Mouse (Mus musculus) heart, embryonic 11.5 days (tissue): ENCODE data around the gene Gm45837. TPM values are rescaled to one million over a fixed set of nuclear protein-coding genes. Genes with fewer than 3 reads are reported as not detected.

ENCODE experiments used
- ATAC-seq: fragments of 200-750 bp; cut with Nextera tagmentation; replicated peaks from 2 replicates; pipeline ENCODE4 v1.8.0; 2017; ENCODE audit warnings: moderate library complexity; ENCODE audit not compliant: insufficient number of reproducible peaks, low FRiP score, low TSS enrichment
- H3K27ac ChIP-seq: fragments of 300-500 bp; sonication (generic); 2 replicates; pipeline ENCODE4 v1.5.1; 2014; ENCODE audit warnings: mild to moderate bottlenecking, low read depth, low read length
- H3K27me3 ChIP-seq: fragments of 300-500 bp; sonication (generic); 2 replicates; pipeline ENCODE4 v1.6.1; 2014; ENCODE audit warnings: mild to moderate bottlenecking, low read length, mixed read lengths; ENCODE audit not compliant: control insufficient read depth, insufficient read depth
- H3K36me3 ChIP-seq: fragments of 300-500 bp; sonication (generic); 2 replicates; pipeline ENCODE4 v1.6.1; 2014; ENCODE audit warnings: mild to moderate bottlenecking, low read length, moderate library complexity, mixed read lengths; ENCODE audit not compliant: control insufficient read depth, insufficient read depth
- H3K4me1 ChIP-seq: fragments of 300-500 bp; sonication (generic); 2 replicates; pipeline ENCODE4 v1.6.1; 2014; ENCODE audit warnings: low read length; ENCODE audit not compliant: control insufficient read depth, insufficient read depth
- H3K4me2 ChIP-seq: fragments of 300-500 bp; sonication (generic); 2 replicates; pipeline ENCODE4 v1.6.1; 2014; ENCODE audit warnings: mild to moderate bottlenecking, moderate library complexity
- H3K4me3 ChIP-seq: fragments of 300-500 bp; sonication (generic); 2 replicates; pipeline ENCODE4 v1.5.1; 2014; ENCODE audit warnings: low read depth, low read length
- H3K9ac ChIP-seq: fragments of 300-500 bp; sonication (generic); 2 replicates; pipeline ENCODE4 v1.6.1; 2014; ENCODE audit warnings: mild to moderate bottlenecking, low read depth, low read length, moderate library complexity
- H3K9me3 ChIP-seq: fragments of 300-500 bp; sonication (generic); replicated peaks from 2 replicates; pipeline ENCODE4 v1.6.1; 2016; ENCODE audit warnings: low read length; ENCODE audit not compliant: control insufficient read depth
- WGBS: fragments of 180-500 bp; shearing (Covaris S2); extraction: QIAGEN DNeasy Blood & Tissue Kit; methylation state at CpG from one replicate; pipeline ENCODE4 v1.1.7; 2014; ENCODE audit not compliant: insufficient replicate concordance; 5-methylcytosine and 5-hydroxymethylcytosine counted together
- polyA plus RNA-seq: library from polyadenylated mRNA; unstranded; fragments of >200 nt; fragmentation: Nextera tagmentation; extraction: Ambion mirVana; gene quantifications from 2 replicates; pipeline ENCODE4 v1.2.1, GENCODE M21; 2014

The Gm45837 gene
- polyA plus RNA-seq, 1 experiment from 2014 or later: not detected

DNA sequence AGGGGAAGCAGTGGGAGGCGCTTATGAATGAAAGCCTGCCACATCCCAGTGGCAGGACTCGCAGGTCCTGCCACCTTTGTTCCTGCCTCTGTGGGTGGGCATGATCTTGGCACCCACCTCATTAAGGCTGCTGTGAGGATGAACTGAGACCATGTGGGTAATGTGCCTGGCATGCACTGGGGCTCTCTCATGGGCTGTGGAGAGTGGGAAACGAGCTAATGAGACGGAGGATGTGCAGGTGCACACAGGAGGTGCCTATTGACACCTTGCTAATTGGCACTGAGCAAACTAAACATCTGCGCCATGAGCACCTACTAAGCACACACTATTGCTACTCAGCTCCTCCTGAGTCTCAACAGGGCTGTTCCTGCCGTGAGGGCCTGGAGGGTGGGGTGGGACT, 24.4 kb downstream of the Gm45837 start:
- H3K9me3 ChIP-seq: no peaks in the 10 kb centered on the region
- no peaks in the 10 kb centered on the region for H3K36me3 ChIP-seq
- no peak overlapping the region for H3K4me2 ChIP-seq
- 62% methylated on average over 6 of the region's 6 CpGs for WGBS
- no peak for ATAC-seq
- no peak overlapping the region for H3K27ac ChIP-seq
- no peaks in the 10 kb centered on the region for H3K4me1 ChIP-seq
- H3K9ac ChIP-seq: no peak overlapping the region
- H3K27me3 ChIP-seq: 0 out of 2 replicates have a peak, but pooled peaks cover 6% of the 10 kb centered on the region
- H3K4me3 ChIP-seq: no peak overlapping the region

DNA sequence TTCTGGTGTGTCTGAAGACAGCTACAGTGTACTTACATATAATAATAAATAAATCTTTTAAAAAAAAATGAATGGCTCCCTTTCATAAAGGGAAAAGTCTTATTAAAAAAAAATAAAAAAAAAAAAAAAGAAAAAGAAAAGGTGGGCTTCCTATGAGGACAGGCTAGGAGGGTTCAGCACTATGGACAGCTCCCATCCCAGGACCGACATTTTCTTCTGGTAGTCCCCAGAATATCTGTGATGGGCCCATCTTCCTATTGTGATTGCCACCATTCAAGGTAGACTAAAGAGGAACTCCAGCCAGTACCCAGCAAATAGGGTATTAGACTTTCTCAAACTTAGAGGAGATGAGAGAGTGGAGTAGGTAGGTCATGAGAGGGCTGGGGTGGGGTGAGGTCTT, 27.2 kb downstream of the Gm45837 start:
- no peak overlapping the region for H3K4me3 ChIP-seq
- WGBS: 10% methylated on average over 1 of the region's 1 CpGs
- H3K4me2 ChIP-seq: no peak overlapping the region
- H3K9ac ChIP-seq: no peak overlapping the region
- H3K27me3 ChIP-seq: peaks cover 10% of the 10 kb centered on the region
- H3K9me3 ChIP-seq: no peaks in the 10 kb centered on the region
- H3K27ac ChIP-seq: no peak overlapping the region
- H3K36me3 ChIP-seq: no peaks in the 10 kb centered on the region
- no peak for ATAC-seq
- H3K4me1 ChIP-seq: no peaks in the 10 kb centered on the region

DNA sequence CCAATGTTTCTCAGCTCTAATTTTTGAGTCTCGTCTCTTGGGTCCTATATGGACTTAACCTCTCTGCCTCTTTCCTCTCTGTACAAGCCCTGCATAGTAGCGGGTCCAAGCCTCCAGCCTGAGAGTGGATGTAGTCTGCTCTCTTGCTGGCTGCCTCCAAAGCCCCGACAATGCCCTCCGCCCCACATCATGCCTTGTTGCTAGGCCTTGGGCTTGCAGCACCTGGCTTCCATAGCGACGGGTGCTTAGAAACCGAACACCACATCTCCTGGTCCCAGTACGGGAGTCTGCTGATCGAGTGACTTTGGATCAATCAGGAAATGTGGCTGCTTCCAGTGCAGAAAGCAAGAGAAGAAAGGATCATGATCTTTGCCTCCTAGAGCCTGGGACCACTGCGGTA, 32.4 kb downstream of the Gm45837 start:
- Histone ChIP-seq H3K9ac (no peak overlapping the region), H3K27me3 (peaks cover 26% of the 10 kb centered on the region), H3K4me3 (no peak overlapping the region), H3K36me3 (no peaks in the 10 kb centered on the region), H3K4me2 (no peak overlapping the region), H3K9me3 (no peaks in the 10 kb centered on the region), H3K4me1 (no peaks in the 10 kb centered on the region), H3K27ac (no peak overlapping the region)
- ATAC-seq: no peak
- 74% methylated on average over 10 of the region's 10 CpGs for WGBS

DNA sequence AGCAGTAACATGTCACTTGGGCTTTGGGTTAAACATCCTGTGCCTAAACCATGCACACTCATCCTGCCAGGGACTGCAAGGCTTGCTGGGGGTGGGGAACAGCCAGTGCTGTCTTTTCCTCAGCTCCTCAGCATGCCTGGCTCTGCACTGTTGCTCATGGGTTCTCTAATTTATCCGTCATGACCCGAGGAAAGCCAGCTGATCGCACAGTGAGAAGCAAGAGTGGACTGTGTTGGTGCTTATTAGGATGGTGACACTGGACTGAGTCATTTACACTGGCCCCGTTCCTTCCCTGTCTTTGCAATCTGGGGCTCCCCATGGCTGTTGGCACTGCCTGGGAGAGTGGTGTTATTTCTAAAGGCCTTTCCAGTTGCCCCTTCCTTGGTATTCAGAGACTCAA, 33.5 kb downstream of the Gm45837 start:
- peaks cover 30% of the 10 kb centered on the region for H3K27me3 ChIP-seq
- no peaks in the 10 kb centered on the region for H3K36me3 ChIP-seq
- no peak overlapping the region for H3K4me3 ChIP-seq
- no peak for ATAC-seq
- H3K9ac ChIP-seq: no peak overlapping the region
- no peaks in the 10 kb centered on the region for H3K4me1 ChIP-seq
- H3K9me3 ChIP-seq: no peaks in the 10 kb centered on the region
- H3K27ac ChIP-seq: no peak overlapping the region
- H3K4me2 ChIP-seq: no peak overlapping the region
- WGBS: 76% methylated on average over 4 of the region's 4 CpGs

DNA sequence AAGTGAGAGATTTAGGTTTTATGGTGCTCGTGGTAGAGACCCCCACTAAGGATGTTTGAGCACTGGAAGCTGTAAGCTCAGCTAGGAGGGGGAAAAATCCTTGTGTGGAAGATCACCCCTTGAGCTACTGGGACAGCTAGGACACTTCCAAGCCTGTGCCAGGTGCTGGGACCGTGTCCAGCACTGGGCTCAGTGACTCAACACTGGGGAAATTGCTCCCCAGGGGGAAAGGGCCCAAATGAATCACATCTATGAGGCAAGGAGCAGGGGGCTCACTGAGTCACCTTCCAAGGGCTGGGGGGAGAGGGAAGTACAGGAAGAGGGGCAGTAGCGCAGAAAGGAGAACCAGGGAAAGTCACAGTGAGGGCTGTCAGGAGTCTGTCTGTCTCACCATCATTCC, 39.2 kb downstream of the Gm45837 start:
- ATAC-seq: no peak
- Histone ChIP-seq H3K27ac (no peak overlapping the region), H3K27me3 (peaks cover 36% of the 10 kb centered on the region), H3K4me3 (no peak overlapping the region), H3K4me1 (no peaks in the 10 kb centered on the region), H3K9ac (no peak overlapping the region), H3K4me2 (no peak overlapping the region), H3K36me3 (no peaks in the 10 kb centered on the region), H3K9me3 (no peaks in the 10 kb centered on the region)
- WGBS: 40% methylated on average over 3 of the region's 3 CpGs

DNA sequence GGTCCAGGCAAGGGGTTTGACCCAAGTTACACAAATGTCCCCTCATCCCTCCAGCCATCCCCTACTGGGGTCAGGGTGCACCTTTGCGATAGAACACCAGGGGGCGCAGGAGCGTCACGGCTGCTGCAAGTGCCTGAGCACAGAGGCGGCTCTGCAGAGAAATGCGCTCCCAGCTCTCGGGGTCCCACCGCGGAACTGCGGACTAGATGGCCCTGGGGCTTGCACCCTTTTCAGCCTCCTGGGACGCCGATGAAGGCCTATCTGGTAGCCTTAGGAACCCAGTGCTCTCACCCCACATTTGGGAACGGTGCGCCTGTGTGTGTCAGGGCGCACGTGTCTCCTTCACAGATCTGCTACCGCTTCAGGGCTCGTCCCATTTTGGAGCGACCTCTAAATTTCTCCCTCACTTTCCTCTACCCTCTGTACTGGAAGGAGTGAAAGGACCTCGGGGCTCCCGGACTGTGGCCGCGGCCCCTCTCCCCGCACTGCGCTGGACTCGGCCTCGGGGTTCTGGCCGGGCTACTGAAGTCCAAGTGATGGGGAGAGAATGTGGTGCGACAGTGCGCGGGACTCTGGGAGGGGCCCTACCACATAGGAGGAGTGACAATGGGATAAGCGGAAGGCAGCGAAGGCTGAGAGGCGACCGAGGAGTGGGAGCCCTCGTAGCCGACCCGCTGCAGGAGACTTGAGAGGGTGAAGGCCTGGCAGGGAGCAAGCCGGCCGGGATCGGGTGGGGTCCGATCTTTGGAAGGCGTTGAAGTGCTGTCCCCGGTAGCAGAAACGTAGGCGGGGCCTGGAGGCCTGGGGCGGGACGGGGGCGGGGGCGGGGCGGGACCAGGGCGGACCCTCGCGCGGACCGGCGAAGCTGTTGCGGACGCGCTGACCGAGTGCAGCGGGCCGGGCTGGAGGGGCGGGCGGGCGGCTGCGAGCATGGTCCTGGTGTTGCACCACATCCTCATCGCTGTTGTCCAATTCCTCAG, 40.0 kb downstream of the Gm45837 start:
- Histone ChIP-seq H3K4me1 (no peaks in the 10 kb centered on the region), H3K27ac (no peak overlapping the region), H3K4me2 (peak overlapping the region; percentile 97), H3K9me3 (no peaks in the 10 kb centered on the region), H3K36me3 (no peaks in the 10 kb centered on the region), H3K9ac (peak overlapping the region; percentile 56; the same call in 1 of the 2 replicates), H3K4me3 (peak overlapping the region; percentile 57), H3K27me3 (peaks cover 39% of the 10 kb centered on the region)
- WGBS: under 1% methylated on average over 66 of the region's 68 CpGs
- peak; percentile 56 for ATAC-seq

DNA sequence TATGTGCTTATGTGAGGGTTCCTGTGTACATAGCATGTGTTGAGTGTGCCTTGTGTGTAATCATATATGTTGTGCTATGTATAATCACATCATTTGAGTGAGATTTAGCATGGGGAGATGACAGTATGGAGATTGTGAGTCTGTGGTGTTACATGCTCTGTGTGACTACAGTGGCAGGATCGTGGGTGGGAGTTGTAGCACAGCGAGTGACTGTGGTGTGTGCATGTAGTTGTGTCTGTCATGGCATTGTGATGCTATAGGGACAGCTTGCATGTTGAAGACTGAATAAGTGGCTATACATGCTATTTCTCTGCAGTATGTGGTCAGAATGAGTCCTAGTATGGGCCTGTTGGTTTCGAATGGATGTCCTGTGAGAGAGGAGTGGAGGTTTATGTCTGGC, 42.0 kb downstream of the Gm45837 start:
- Histone ChIP-seq H3K27me3 (peaks cover 35% of the 10 kb centered on the region), H3K4me3 (no peak overlapping the region), H3K27ac (no peak overlapping the region)

DNA sequence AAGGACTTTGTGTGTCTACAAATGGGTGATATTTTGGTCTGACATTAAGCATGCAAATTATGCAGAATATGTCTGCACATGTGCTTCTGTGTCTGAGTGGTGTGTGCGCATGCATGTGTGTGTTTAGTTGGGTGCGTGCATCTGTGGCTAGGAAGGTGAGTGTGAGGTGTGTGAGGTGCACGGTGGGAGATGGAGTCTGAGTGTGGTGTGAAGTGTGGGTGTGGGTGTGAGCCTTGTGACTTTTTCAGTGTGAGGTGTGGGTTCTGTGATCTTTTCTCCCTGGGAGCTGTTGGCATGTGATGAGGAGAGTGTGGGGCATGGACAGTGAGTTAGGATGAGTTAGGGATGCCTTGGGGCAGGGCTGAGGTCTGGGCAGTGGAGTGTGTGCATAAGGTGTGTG, 42.6 kb downstream of the Gm45837 start:
- ATAC-seq: no peak
- H3K4me1 ChIP-seq: no peaks in the 10 kb centered on the region
- 83% methylated on average over 3 of the region's 3 CpGs for WGBS
- no peak overlapping the region for H3K27ac ChIP-seq
- no peaks in the 10 kb centered on the region for H3K36me3 ChIP-seq
- no peak overlapping the region for H3K9ac ChIP-seq
- H3K4me3 ChIP-seq: no peak overlapping the region
- H3K27me3 ChIP-seq: peaks cover 33% of the 10 kb centered on the region
- H3K4me2 ChIP-seq: peak overlapping the region; percentile 16
- no peaks in the 10 kb centered on the region for H3K9me3 ChIP-seq

More for the DNA sequence above, 42.0 kb downstream of the Gm45837 start:
- no peak for ATAC-seq
- Histone ChIP-seq H3K36me3 (no peaks in the 10 kb centered on the region), H3K4me1 (no peaks in the 10 kb centered on the region), H3K9ac (no peak overlapping the region), H3K4me2 (no peak overlapping the region), H3K9me3 (no peaks in the 10 kb centered on the region)
- WGBS: 79% methylated on average over 3 of the region's 3 CpGs

DNA sequence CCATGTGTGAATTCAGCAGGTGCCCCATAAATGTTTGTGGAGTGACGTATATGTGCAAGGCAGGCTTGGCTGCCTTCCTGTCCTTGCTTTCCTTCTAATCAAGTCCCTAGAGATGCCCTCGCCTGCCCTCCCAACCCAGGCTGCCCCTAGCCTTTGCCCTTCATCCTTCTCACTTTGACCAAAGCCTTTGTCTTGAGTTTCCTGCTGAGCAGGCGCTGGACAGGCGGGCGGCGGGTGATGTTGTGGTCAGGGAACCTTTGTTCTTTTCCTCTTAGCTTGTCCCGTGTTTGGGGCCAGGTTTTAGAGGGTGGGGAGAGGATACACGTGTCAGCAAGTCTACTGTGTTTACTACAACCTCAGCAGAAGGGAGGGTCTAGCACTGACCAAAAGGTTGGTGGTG, 43.0 kb downstream of the Gm45837 start:
- H3K4me3 ChIP-seq: no peak overlapping the region
- H3K27me3 ChIP-seq: peaks cover 34% of the 10 kb centered on the region
- H3K36me3 ChIP-seq: no peaks in the 10 kb centered on the region
- H3K4me2 ChIP-seq: no peak overlapping the region
- no peak overlapping the region for H3K27ac ChIP-seq
- no peaks in the 10 kb centered on the region for H3K4me1 ChIP-seq
- no peak overlapping the region for H3K9ac ChIP-seq
- no peak for ATAC-seq
- H3K9me3 ChIP-seq: no peaks in the 10 kb centered on the region
- WGBS: 36% methylated on average over 8 of the region's 8 CpGs
